Mouse (Mus musculus) hindlimb bud, embryonic 11.5 days (tissue): ENCODE data around the gene N4bp2.
"Not testable (repeated sequence)": the region's sequence is repeated elsewhere in the genome, so short reads cannot be mapped to it uniquely, and the experiment has no call there.

ENCODE experiments used
- DNase-seq: peaks from one replicate; pipeline ENCODE4 v3.0.0-alpha.2; 2012; ENCODE audit warnings: low read depth, low spot score; ENCODE audit errors: extremely low spot score

N4bp2 gene

DNA sequence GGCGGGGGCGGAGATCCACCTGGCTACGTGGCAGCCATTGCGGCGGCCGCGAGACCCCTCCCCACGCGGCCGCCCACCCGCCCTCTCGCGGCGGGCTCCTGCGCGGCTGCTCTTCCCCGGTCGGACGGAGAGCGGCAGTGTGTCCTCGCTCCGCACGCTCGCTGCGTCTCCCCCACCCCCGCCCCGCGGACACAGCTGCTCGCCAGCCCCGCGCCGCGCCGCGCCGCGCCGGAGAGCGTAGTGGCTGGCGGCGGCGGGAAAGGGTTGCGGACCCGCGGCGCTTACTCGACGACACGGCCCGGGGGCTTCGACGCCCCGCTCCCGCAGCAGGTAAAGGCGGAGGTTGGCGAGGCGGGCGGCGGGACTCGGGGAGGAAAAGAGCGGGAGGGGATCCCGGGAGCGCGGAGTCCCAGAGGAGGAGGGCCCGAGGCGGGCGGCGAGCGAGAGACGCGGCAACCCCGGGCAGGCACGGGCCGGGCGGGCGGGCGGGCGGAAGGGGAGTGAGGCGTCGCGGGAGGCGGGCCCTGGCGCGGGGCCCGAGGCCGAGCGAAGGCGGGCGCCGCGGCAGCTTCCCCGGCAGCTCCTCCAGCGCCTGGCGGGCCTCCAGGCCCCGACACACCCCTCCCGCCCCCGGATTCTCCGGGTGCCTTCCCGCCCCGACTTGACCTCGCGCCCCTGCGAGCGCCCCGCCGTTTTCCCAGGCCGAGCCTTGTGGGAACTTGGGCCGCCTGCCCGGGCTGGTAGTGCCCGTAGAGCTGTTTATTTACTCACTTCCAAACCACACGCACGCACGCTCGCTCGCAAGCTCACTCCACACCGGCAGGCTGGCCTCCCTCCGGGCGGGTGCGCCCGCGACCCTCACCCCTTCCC is 830 bp downstream of the N4bp2 start:
- DNase-seq, result no peak

DNA sequence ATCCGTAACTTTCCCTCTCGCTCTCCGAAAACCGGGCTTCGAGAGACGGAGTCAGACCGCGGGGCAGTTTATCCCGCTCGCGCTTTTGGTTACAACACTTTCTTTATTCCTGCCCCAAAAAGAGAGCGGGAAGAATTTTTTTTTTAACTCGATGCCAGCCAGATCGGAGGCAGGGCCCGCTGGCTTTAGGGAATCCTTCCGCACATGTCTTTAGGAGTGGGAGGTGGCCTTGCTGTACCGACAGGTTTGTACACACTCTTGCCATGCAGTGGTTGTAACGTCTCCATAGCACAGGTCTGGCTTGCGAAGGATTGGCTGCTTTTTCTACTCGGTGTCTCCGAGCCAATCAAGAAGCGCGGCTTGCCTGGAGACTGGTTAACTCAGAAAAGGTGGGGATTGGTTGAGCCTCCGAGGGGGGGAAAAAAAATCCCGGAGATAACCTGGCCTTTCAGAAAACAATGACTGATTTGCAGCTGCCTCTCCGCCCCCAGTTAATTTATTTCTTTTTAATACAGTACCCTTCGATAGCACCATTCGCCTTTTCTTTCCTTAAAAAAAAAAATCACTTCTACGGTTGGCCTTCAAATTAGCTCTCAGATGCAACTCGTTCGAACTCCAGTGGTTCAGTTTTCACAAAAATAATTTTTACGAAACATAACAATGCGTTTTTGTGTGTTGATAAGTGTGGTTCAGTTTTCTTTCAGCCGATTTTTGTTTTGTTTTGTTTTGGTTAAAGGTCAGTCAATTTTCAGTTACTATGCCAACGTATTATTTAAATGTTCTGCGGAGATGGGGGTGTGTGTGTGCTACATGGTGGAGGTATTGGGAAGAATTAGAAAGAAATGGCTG is 1.7 kb downstream of the N4bp2 start:
- DNase-seq, result peak; percentile 75

DNA sequence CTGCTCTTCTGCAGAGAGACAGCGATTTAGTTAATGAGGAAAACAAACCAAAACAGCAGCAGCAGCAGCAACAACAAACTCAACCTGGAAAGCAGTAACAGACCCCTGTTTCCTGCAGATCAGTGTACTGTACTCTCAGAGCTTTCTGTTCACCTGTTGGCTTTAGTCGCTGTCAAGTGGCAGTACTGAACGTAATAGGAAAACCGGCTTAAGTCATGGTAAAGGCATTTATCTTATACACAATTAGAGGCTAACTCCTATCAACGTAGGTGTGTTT is 2.3 kb downstream of the N4bp2 start:
- DNase-seq, result no peak

DNA sequence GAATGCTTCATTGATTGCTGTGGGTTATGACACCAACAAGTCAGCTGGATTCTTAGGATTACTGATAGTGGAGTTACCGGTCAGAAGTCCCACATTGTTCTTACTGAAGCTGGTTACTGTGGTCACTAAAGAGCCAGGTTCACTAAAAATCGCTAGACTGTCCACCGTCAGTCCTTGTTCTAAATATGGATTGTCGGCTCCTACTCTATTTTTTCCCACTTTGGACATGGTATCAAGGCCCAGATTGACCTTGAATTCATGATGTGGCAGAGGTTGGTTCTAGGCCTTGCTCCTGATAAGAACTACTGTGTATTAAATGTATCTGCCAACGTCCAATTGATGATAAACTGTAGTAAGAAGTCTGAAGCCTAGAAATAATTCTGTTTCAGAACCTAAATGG is 4.7 kb downstream of the N4bp2 start:
- DNase-seq, result no peak

- no peak for DNase-seq
These were observed 6.7 kb downstream of the N4bp2 start for GRCm38 (mm10) chr5:65770065-65770464.

DNA sequence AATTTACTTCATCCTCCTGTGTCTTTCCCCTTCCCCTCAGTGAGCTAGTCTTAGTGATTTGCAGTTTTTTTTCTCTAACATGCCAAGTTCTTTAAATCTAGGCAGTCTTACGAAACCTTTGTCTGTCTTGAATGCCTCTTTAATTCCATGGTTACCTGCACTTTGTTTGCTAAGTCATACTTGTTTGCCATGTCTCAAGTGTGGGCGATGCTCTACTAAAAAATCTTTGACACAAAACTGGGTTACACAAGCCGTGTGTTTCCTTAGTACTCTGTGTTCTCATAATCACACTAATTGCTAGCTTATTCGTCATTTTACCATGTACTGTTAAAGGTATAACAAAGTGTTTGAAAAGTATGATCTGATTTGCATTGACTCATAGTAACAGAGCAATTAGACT is 7.2 kb downstream of the N4bp2 start:
- DNase-seq, result no peak

DNA sequence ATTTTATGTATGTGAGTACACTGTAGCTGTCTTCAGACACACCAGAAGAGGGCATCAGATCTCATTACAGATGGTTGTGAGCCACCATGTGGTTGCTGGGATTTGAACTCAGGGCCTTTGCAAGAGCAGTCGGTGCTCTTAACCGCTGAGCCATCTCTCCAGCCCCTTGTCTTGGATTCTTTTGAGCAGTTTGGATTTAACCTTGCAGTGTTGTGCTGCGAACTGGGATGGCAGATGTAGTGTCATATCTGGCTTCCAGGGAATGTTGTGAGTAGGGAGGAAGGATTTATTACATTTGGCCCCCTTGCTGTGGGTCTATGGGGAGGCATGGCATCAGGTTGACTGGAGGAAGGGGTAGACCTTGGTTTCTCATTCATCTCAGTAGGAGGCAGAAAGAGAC is 10.6 kb downstream of the N4bp2 start:
- not testable (repeated sequence) for DNase-seq

GRCm38 (mm10) chr5:65776166-65776565 is 12.8 kb downstream of the N4bp2 start:
- no peak for DNase-seq

- no peak for DNase-seq
These were observed 13.6 kb downstream of the N4bp2 start for GRCm38 (mm10) chr5:65776907-65777306.

GRCm38 (mm10) chr5:65778986-65779385 is 15.7 kb downstream of the N4bp2 start:
- not testable (repeated sequence) for DNase-seq

GRCm38 (mm10) chr5:65779401-65780063 is 16.2 kb downstream of the N4bp2 start:
- no peak for DNase-seq

GRCm38 (mm10) chr5:65781147-65781715 is 17.9 kb downstream of the N4bp2 start:
- no peak for DNase-seq

DNA sequence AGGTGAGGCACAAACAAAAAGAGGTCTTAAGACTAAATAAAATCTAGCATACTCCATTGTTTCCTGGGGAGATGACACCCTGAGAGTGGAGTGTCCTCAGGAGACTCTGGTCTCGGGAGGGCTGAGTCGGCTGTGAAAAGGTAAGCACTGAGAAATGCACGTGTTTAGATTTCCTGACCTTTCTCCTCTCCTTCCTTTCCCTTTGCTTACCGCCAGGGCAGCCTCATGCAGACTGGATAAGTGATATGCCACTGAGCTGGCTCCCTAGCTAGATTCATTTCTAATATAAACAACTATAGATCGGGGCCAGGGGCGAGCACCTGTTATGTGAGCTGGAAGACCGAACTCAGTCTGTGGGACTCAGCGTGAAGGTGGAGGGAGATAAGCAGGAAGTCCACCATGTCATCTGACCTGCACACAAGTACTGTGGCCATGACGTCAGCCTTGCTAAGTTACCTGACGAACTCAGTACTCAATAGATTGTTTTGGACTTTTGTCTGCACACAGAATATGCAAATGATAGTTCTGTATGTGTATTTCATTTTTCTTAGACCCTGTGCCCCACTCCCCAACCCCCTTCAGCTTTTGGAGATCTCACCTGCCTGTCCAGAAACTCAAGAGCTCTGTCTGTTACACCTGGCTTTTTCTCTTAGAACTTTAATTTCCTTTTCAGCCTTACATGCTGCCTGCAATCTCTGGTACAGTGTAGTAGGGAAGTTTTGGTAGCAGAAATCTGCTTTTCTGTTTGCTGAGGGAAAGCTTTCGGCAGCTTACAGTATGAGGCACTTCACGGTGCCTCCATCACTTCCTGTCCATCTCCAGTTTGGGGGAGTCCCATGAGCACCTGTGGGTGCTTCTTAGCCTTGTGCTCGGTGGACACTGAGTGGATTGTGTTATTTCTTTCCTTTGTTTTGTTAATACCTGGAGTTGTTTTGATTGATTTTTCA is 18.7 kb downstream of the N4bp2 start:
- DNase-seq, result no peak

GRCm38 (mm10) chr5:65790604-65791225 is 27.4 kb downstream of the N4bp2 start:
- DNase-seq, result no peak

- no peak for DNase-seq
These were observed 30.9 kb downstream of the N4bp2 start for GRCm38 (mm10) chr5:65794202-65794601.

DNA sequence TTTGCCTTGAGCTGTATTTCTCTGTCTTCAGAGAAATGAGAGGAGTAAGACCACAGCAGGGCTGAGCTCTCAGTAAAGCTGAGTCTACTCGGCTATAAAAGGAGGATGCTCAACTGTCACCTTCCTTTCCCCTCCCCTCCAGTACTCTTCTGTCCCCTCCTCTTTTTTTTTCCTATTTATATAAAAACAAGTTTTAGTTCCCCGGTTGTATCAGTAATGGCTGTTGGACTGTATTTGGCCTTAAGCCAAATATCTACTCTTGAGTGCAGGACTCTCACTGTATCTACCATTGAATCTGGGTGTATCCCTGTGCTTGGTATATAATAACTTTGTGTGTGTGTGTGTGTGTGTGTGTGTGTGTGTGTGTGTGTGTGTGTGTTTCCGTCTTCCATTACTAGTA is 31.4 kb downstream of the N4bp2 start:
- no peak for DNase-seq

- no peak for DNase-seq
These were observed 32.1 kb downstream of the N4bp2 start for GRCm38 (mm10) chr5:65795293-65795993.

- no peak for DNase-seq
These were observed 32.6 kb downstream of the N4bp2 start for GRCm38 (mm10) chr5:65795994-65796298.

- DNase-seq, result peak; percentile 18
These were observed 60.3 kb downstream of the N4bp2 start for GRCm38 (mm10) chr5:65823601-65824133.
